Mouse (Mus musculus): ENCODE results near the gene Iqch. TPM values are rescaled to one million over a fixed set of nuclear protein-coding genes. Genes with fewer than 3 reads are reported as not detected.
A peak's percentile ranks its signal among the peaks of the same experiment; 100 is the strongest.

Iqch gene
- polyA plus RNA-seq, 1 experiment: not detected

DNA sequence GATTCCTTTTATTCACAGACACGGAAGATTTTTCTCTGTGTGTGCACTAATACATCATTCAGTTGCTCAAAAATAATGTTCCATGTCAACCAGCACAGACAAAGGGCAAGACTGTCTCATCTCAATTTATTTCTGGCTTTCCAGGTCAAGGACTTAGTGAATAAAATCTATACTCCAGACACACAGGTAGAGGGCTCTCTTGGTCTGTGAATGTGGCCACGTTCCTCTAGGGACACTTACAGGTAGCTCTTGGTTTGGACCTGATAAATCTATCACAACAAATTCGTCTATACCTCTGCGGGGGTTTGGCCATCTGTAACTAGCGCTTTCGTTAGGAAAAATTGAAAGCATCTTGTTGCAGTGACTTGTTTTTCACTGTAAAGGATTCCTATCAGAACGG, 29.4 kb downstream of the Iqch start:
- TF ChIP-seq CTCF (IDR thresholded peaks at IDR 0.05; ENCODE audit: borderline replicate concordance, insufficient read depth, low read depth, low read length) (peak; percentile 47; the same call in 1 of the 2 replicates), POLR2A (IDR thresholded peaks at IDR 0.05; ENCODE audit: borderline replicate concordance, insufficient read depth, low read length) (no peak)
- H3K4me3 ChIP-seq (replicated peaks; ENCODE audit: insufficient read depth, low read depth, low read length): no peak overlapping the region
- no peak overlapping the region for H3K27ac ChIP-seq (ENCODE audit: insufficient read depth, low read length)
- 73% methylated on average over 7 of the region's 7 CpGs for WGBS
- DNase-seq: peak; percentile 27 to 30
- no peaks in the 10 kb centered on the region; the same call in 1 of the 2 replicates for H3K27me3 ChIP-seq (ENCODE audit: control insufficient read depth, insufficient read depth, low read length)
- H3K4me1 ChIP-seq (ENCODE audit: control insufficient read depth, insufficient read depth, low read length): no peaks in the 10 kb centered on the region

GRCm38 (mm10) chr9:63571895-63572294, 30.4 kb downstream of the Iqch start:
- Histone ChIP-seq H3K27ac (ENCODE audit: insufficient read depth, low read length) (no peak overlapping the region), H3K4me1 (ENCODE audit: control insufficient read depth, insufficient read depth, low read length) (no peaks in the 10 kb centered on the region), H3K4me3 (replicated peaks; ENCODE audit: insufficient read depth, low read depth, low read length) (no peak overlapping the region), H3K27me3 (ENCODE audit: control insufficient read depth, insufficient read depth, low read length) (no peaks in the 10 kb centered on the region; the same call in 1 of the 2 replicates)
- WGBS: 27% methylated on average over 6 of the region's 6 CpGs
- TF ChIP-seq CTCF (IDR thresholded peaks at IDR 0.05; ENCODE audit: borderline replicate concordance, insufficient read depth, low read depth, low read length): no peak
- TF ChIP-seq POLR2A (IDR thresholded peaks at IDR 0.05; ENCODE audit: borderline replicate concordance, insufficient read depth, low read length): no peak
- no peak for DNase-seq

DNA sequence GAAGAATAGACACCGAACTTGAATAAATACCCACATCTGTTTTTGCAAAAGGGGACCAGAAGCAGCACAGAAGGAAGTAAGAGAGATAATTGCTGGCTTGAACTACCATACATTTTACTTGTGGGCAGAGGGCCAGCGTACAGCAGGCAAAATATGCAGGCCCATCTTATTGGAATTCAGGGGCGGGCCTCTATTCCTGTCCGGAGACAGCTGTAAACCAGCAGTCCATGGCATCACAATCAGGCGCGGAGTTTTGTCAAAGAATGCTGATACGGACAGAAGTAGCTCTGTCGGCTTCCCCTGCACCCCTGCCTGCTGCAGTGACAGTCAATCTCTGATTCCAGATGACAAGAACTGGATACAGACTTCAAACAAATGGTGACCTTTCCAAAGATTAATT, 33.5 kb downstream of the Iqch start:
- no peak for DNase-seq
- no peak for TF ChIP-seq CTCF (IDR thresholded peaks at IDR 0.05; ENCODE audit: borderline replicate concordance, insufficient read depth, low read depth, low read length)
- no peak for TF ChIP-seq POLR2A (IDR thresholded peaks at IDR 0.05; ENCODE audit: borderline replicate concordance, insufficient read depth, low read length)
- H3K4me3 ChIP-seq (replicated peaks; ENCODE audit: insufficient read depth, low read depth, low read length): no peak overlapping the region
- no peaks in the 10 kb centered on the region for H3K4me1 ChIP-seq (ENCODE audit: control insufficient read depth, insufficient read depth, low read length)
- WGBS: 40% methylated on average over 8 of the region's 8 CpGs
- H3K27ac ChIP-seq (ENCODE audit: insufficient read depth, low read length): no peak overlapping the region
- H3K27me3 ChIP-seq (ENCODE audit: control insufficient read depth, insufficient read depth, low read length): no peaks in the 10 kb centered on the region; the same call in 1 of the 2 replicates

DNA sequence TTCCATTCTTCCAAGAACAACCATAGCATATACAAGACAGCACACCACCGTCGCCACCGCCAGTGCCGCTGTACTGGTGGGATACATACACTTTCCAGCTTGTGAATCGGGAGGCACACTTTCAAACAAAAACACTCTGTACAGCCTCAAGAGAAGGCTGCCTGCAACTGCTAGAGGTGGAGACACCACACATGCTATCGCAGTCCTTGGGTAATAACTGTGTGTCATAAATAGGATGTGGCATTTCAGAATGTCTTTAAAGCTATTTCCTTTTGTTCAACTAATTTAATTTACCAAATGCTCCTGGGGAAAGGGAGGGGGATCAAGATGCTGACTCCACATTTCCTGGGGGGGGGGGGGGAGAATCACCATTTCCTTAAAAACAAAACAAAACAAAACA, 34.0 kb downstream of the Iqch start:
- H3K27ac ChIP-seq (ENCODE audit: insufficient read depth, low read length): no peak overlapping the region
- DNase-seq: no peak
- WGBS: 82% methylated on average over 6 of the region's 6 CpGs
- no peaks in the 10 kb centered on the region for H3K4me1 ChIP-seq (ENCODE audit: control insufficient read depth, insufficient read depth, low read length)
- H3K27me3 ChIP-seq (ENCODE audit: control insufficient read depth, insufficient read depth, low read length): no peaks in the 10 kb centered on the region; the same call in 1 of the 2 replicates
- H3K4me3 ChIP-seq (replicated peaks; ENCODE audit: insufficient read depth, low read depth, low read length): no peak overlapping the region
- TF ChIP-seq CTCF (IDR thresholded peaks at IDR 0.05; ENCODE audit: borderline replicate concordance, insufficient read depth, low read depth, low read length) (no peak), POLR2A (IDR thresholded peaks at IDR 0.05; ENCODE audit: borderline replicate concordance, insufficient read depth, low read length) (no peak)

GRCm38 (mm10) chr9:63563436-63563835, 38.9 kb downstream of the Iqch start:
- TF ChIP-seq POLR2A (IDR thresholded peaks at IDR 0.05; ENCODE audit: borderline replicate concordance, insufficient read depth, low read length) (no peak), CTCF (IDR thresholded peaks at IDR 0.05; ENCODE audit: borderline replicate concordance, insufficient read depth, low read depth, low read length) (no peak)
- WGBS: 96% methylated on average over 2 of the region's 2 CpGs
- Histone ChIP-seq H3K4me1 (ENCODE audit: control insufficient read depth, insufficient read depth, low read length) (peaks cover 8% of the 10 kb centered on the region), H3K4me3 (replicated peaks; ENCODE audit: insufficient read depth, low read depth, low read length) (no peak overlapping the region), H3K27me3 (ENCODE audit: control insufficient read depth, insufficient read depth, low read length) (no peaks in the 10 kb centered on the region), H3K27ac (ENCODE audit: insufficient read depth, low read length) (no peak overlapping the region)
- DNase-seq: no peak

GRCm38 (mm10) chr9:63561931-63562330, 40.4 kb downstream of the Iqch start:
- no peaks in the 10 kb centered on the region for H3K27me3 ChIP-seq (ENCODE audit: control insufficient read depth, insufficient read depth, low read length)
- WGBS: 19% methylated on average over 8 of the region's 8 CpGs
- peaks cover 8% of the 10 kb centered on the region for H3K4me1 ChIP-seq (ENCODE audit: control insufficient read depth, insufficient read depth, low read length)

DNA sequence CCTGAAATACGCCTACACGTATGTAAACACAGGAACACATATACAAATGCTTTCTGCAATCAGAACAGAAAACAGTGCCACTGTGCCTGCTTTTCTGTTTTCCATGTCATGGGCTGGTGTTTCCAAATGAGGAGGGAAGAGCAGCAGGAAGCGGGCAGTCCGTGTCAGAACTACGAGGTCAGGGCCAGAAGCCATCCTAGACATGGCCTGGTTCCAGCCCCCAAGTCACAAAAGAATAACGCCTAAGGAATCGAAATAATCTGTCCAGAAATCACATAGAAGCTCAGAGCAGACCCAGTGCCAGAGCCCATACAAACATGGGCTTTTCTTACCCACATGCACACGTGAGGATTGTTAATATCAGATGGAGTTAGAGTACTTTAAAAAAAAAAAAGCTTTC, 45.4 kb downstream of the Iqch start:
- Histone ChIP-seq H3K27ac (ENCODE audit: insufficient read depth, low read length) (no peak overlapping the region), H3K27me3 (ENCODE audit: control insufficient read depth, insufficient read depth, low read length) (no peaks in the 10 kb centered on the region), H3K4me3 (replicated peaks; ENCODE audit: insufficient read depth, low read depth, low read length) (no peak overlapping the region), H3K4me1 (ENCODE audit: control insufficient read depth, insufficient read depth, low read length) (peaks cover 7% of the 10 kb centered on the region; the same call in 1 of the 2 replicates)
- TF ChIP-seq POLR2A (IDR thresholded peaks at IDR 0.05; ENCODE audit: borderline replicate concordance, insufficient read depth, low read length) (no peak), CTCF (IDR thresholded peaks at IDR 0.05; ENCODE audit: borderline replicate concordance, insufficient read depth, low read depth, low read length) (no peak)
- 44% methylated on average over 8 of the region's 8 CpGs for WGBS
- no peak for DNase-seq

More at GRCm38 (mm10) chr9:63561931-63562330, 40.4 kb downstream of the Iqch start:
- Histone ChIP-seq H3K27ac (ENCODE audit: insufficient read depth, low read length) (no peak overlapping the region), H3K4me3 (replicated peaks; ENCODE audit: insufficient read depth, low read depth, low read length) (no peak overlapping the region)
- no peak for TF ChIP-seq CTCF (IDR thresholded peaks at IDR 0.05; ENCODE audit: borderline replicate concordance, insufficient read depth, low read depth, low read length)
- TF ChIP-seq POLR2A (IDR thresholded peaks at IDR 0.05; ENCODE audit: borderline replicate concordance, insufficient read depth, low read length): no peak
- peak; percentile 52 to 69 for DNase-seq

- DNase-seq: no peak
- H3K27ac ChIP-seq (ENCODE audit: insufficient read depth, low read length): no peak overlapping the region
- 95% methylated on average over 1 of the region's 1 CpGs for WGBS
- H3K27me3 ChIP-seq (ENCODE audit: control insufficient read depth, insufficient read depth, low read length): no peaks in the 10 kb centered on the region
- H3K4me3 ChIP-seq (replicated peaks; ENCODE audit: insufficient read depth, low read depth, low read length): no peak overlapping the region
- H3K4me1 ChIP-seq (ENCODE audit: control insufficient read depth, insufficient read depth, low read length): 0 out of 2 replicates have a peak, but pooled peaks cover 4% of the 10 kb centered on the region
- no peak for TF ChIP-seq CTCF (IDR thresholded peaks at IDR 0.05; ENCODE audit: borderline replicate concordance, insufficient read depth, low read depth, low read length)
- TF ChIP-seq POLR2A (IDR thresholded peaks at IDR 0.05; ENCODE audit: borderline replicate concordance, insufficient read depth, low read length): no peak
Observed at GRCm38 (mm10) chr9:63556316-63556715, 46.0 kb downstream of the Iqch start.
